ENCODE assay signal across 8 mouse cellular contexts in genomic region chr8:109779431-109780228, GRCm38 (mm10). TPM values are rescaled to one million over a fixed set of nuclear protein-coding genes. Genes with fewer than 3 reads are reported as not detected.
DNase-seq lines count a peak whose midpoint lies in the region; ATAC-seq and TF ChIP-seq lines count a peak whose summit lies in the region.

No protein-coding gene starts in this region.

- no peak for DNase-seq in testis, postnatal 10 days (ENCODE audit: low spot score)
- DNase-seq in layer of hippocampus, adult 8-10 months (ENCODE audit: low spot score in 2 of 2) = no peak
- DNase-seq in spleen, postnatal 4 days (ENCODE audit: low spot score in 2 of 2) = no peak
- no peak for DNase-seq in Muller cell, postnatal 12 days (ENCODE audit: inconsistent ontology term)

- peak overlapping the region; percentile 92 for H3K9ac ChIP-seq in forebrain, embryonic 12.5 days
- peak overlapping the region; percentile 95 for H3K9ac ChIP-seq in limb, embryonic 13.5 days
- peak overlapping the region; percentile 94 for H3K9ac ChIP-seq in neural tube, embryonic 12.5 days

- no peaks in the 10 kb centered on the region for H3K36me3 ChIP-seq in testis, adult 2 months (ENCODE audit: control insufficient read depth, insufficient read depth, low read length)
- no peaks in the 10 kb centered on the region for H3K36me3 ChIP-seq in forebrain, embryonic 12.5 days (replicated peaks)
- H3K36me3 ChIP-seq in limb, embryonic 13.5 days = no peaks in the 10 kb centered on the region
- no peaks in the 10 kb centered on the region for H3K36me3 ChIP-seq in neural tube, embryonic 12.5 days

- peaks cover 4% of the 10 kb centered on the region for H3K4me1 ChIP-seq in testis, adult 2 months (ENCODE audit: control insufficient read depth, insufficient read depth, low read length)
- peaks cover 13% of the 10 kb centered on the region for H3K4me1 ChIP-seq in forebrain, embryonic 12.5 days
- peaks cover 18% of the 10 kb centered on the region for H3K4me1 ChIP-seq in limb, embryonic 13.5 days
- H3K4me1 ChIP-seq in neural tube, embryonic 12.5 days = peaks cover 13% of the 10 kb centered on the region

- no peak for TF ChIP-seq POLR2A in testis, adult 2 months (IDR thresholded peaks at IDR 0.05; ENCODE audit: control insufficient read depth, low read depth, low read length)

- H3K9me3 ChIP-seq in forebrain, embryonic 12.5 days = no peaks in the 10 kb centered on the region
- no peaks in the 10 kb centered on the region for H3K9me3 ChIP-seq in limb, embryonic 13.5 days
- no peaks in the 10 kb centered on the region for H3K9me3 ChIP-seq in neural tube, embryonic 12.5 days

- WGBS in forebrain, embryonic 12.5 days = 24% methylated on average over 24 of the region's 24 CpGs
- WGBS in limb, embryonic 13.5 days = 21% methylated on average over 24 of the region's 24 CpGs
- 25% methylated on average over 24 of the region's 24 CpGs for WGBS in neural tube, embryonic 12.5 days

- ATAC-seq in forebrain, embryonic 12.5 days (ENCODE audit: low FRiP score) = no peak
- no peak for ATAC-seq in limb, embryonic 13.5 days (ENCODE audit: low FRiP score, low read depth)
- no peak for ATAC-seq in neural tube, embryonic 12.5 days (ENCODE audit: low FRiP score, low read depth)

- peak overlapping the region; percentile 91 for H3K4me2 ChIP-seq in forebrain, embryonic 12.5 days
- H3K4me2 ChIP-seq in limb, embryonic 13.5 days (replicated peaks) = peak overlapping the region; percentile 95
- H3K4me2 ChIP-seq in neural tube, embryonic 12.5 days (replicated peaks) = peak overlapping the region; percentile 89

- peak overlapping the region; percentile 95 for H3K4me3 ChIP-seq in testis, adult 2 months (ENCODE audit: control insufficient read depth, low read depth, low read length)
- H3K4me3 ChIP-seq in forebrain, embryonic 12.5 days (replicated peaks) = peak overlapping the region; percentile 98
- peak overlapping the region; percentile 98 for H3K4me3 ChIP-seq in limb, embryonic 13.5 days
- peak overlapping the region; percentile 78 for H3K4me3 ChIP-seq in neural tube, embryonic 12.5 days

- H3K27me3 ChIP-seq in testis, adult 2 months (ENCODE audit: control insufficient read depth, insufficient read depth, low read length) = no peaks in the 10 kb centered on the region
- peaks cover 7% of the 10 kb centered on the region; the same call in 1 of the 2 replicates for H3K27me3 ChIP-seq in forebrain, embryonic 12.5 days
- H3K27me3 ChIP-seq in limb, embryonic 13.5 days = 0 out of 2 replicates have a peak, but pooled peaks cover 5% of the 10 kb centered on the region
- 0 out of 2 replicates have a peak, but pooled peaks cover 3% of the 10 kb centered on the region for H3K27me3 ChIP-seq in neural tube, embryonic 12.5 days (replicated peaks)

- peak overlapping the region; percentile 95 for H3K27ac ChIP-seq in testis, adult 2 months (ENCODE audit: control insufficient read depth, insufficient read depth, low read depth, low read length)
- H3K27ac ChIP-seq in forebrain, embryonic 12.5 days = peak overlapping the region; percentile 99; the same call in 1 of the 2 replicates
- peak overlapping the region; percentile 97 for H3K27ac ChIP-seq in limb, embryonic 13.5 days
- H3K27ac ChIP-seq in neural tube, embryonic 12.5 days = no peak overlapping the region

- TF ChIP-seq CTCF in testis, adult 2 months (IDR thresholded peaks at IDR 0.05; ENCODE audit: control insufficient read depth, insufficient read depth, insufficient replicate concordance, low read depth, low read length) = no peak

RNA-seq across cellular contexts. Expression of gene Ap1g1, which starts 1.3 kb away (rescaled TPM):
- 19.3 and 20.1 TPM in 2 replicates for polyA plus RNA-seq in testis, adult 2 months (2012; rRNA removed)
- polyA plus RNA-seq in forebrain, embryonic 12.5 days (2016; fragmentation: Nextera tagmentation; extraction: Ambion mirVana) = 67.6 and 71.1 TPM in 2 replicates
- 37.4 and 43.0 TPM in 2 replicates for polyA plus RNA-seq in limb, embryonic 13.5 days (2015; fragmentation: Nextera tagmentation; extraction: Ambion mirVana)
- 56.4 and 62.9 TPM in 2 replicates for polyA plus RNA-seq in neural tube, embryonic 12.5 days (2016; fragmentation: Nextera tagmentation; extraction: Ambion mirVana)
- total RNA-seq in layer of hippocampus, adult 8-10 months (2022) = 100 to 1,000 TPM in 1 of 4 experiments, 10 to 100 TPM in 3; 79.6 to 103 (median 87.9) TPM

RNA-seq across cellular contexts. Expression of gene Atxn1l, which starts 42.1 kb away (rescaled TPM):
- 32.9 and 35.6 TPM in 2 replicates for polyA plus RNA-seq in testis, adult 2 months (2012; rRNA removed)
- 7.4 and 9.6 TPM in 2 replicates for polyA plus RNA-seq in forebrain, embryonic 12.5 days (2016; fragmentation: Nextera tagmentation; extraction: Ambion mirVana)
- 6.7 and 11.3 TPM in 2 replicates for polyA plus RNA-seq in limb, embryonic 13.5 days (2015; fragmentation: Nextera tagmentation; extraction: Ambion mirVana)
- polyA plus RNA-seq in neural tube, embryonic 12.5 days (2016; fragmentation: Nextera tagmentation; extraction: Ambion mirVana) = 6.3 and 7.8 TPM in 2 replicates
- 10 to 100 TPM; 36.2 to 41.0 (median 39.6) TPM for total RNA-seq in layer of hippocampus, adult 8-10 months (2022)
